Mouse (Mus musculus) bone marrow, adult 2 months (tissue): ENCODE measurements around the gene Gale.

ENCODE experiments used
- CTCF ChIP-seq: fragments of 200-500 bp; IDR thresholded peaks from 2 replicates; pipeline ENCODE4 v1.5.1; 2011; ENCODE audit warnings: low read length, control low read depth; ENCODE audit not compliant: control insufficient read depth, insufficient read depth
- POLR2A ChIP-seq: fragments of 200-500 bp; IDR thresholded peaks from 2 replicates; pipeline ENCODE4 v1.6.1; 2011; ENCODE audit warnings: low read depth, mild to moderate bottlenecking, control low read depth, low read length, borderline replicate concordance; ENCODE audit not compliant: control insufficient read depth

GRCm38 (mm10) chr4:135955886-135956285, 7.6 kb upstream of the Gale start:
- no peak for TF ChIP-seq CTCF
- TF ChIP-seq POLR2A: no peak
